Mouse (Mus musculus): ENCODE data around the gene Sipa1l3. TPM values are rescaled to one million over a fixed set of nuclear protein-coding genes. Genes with fewer than 3 reads are reported as not detected.

Gene Sipa1l3
- total RNA-seq, 2 experiments from 2014 or later: 122 to 125 TPM

GRCm38 (mm10) chr7:29417332-29418069, 100.9 kb downstream of the Sipa1l3 start:
- DNase-seq (ENCODE audit: low spot score in 2 of 2): no peak

GRCm38 (mm10) chr7:29416906-29417305, 101.5 kb downstream of the Sipa1l3 start:
- DNase-seq (ENCODE audit: low spot score in 2 of 2): no peak

- DNase-seq (ENCODE audit: low spot score in 2 of 2): no peak
These were observed 106.4 kb downstream of the Sipa1l3 start for GRCm38 (mm10) chr7:29411838-29412580.

- no peak for DNase-seq (ENCODE audit: low spot score in 2 of 2)
These were observed 107.1 kb downstream of the Sipa1l3 start for GRCm38 (mm10) chr7:29411216-29411816.

- DNase-seq (ENCODE audit: low spot score in 2 of 2): no peak
These were observed 108.0 kb downstream of the Sipa1l3 start for GRCm38 (mm10) chr7:29410402-29410801.

- DNase-seq (ENCODE audit: low spot score in 2 of 2): no peak
These were observed 111.6 kb downstream of the Sipa1l3 start for GRCm38 (mm10) chr7:29406855-29407254.

- DNase-seq (ENCODE audit: low spot score in 2 of 2): no peak
These were observed 114.3 kb downstream of the Sipa1l3 start for GRCm38 (mm10) chr7:29404126-29404525.

GRCm38 (mm10) chr7:29402015-29402414, 116.4 kb downstream of the Sipa1l3 start:
- DNase-seq (ENCODE audit: low spot score in 2 of 2): no peak

- DNase-seq (ENCODE audit: low spot score in 2 of 2): no peak
These were observed 118.0 kb downstream of the Sipa1l3 start for GRCm38 (mm10) chr7:29400451-29400850.

- no peak for DNase-seq (ENCODE audit: low spot score in 2 of 2)
These were observed 119.4 kb downstream of the Sipa1l3 start for GRCm38 (mm10) chr7:29399056-29399455.

- DNase-seq (ENCODE audit: low spot score in 2 of 2): peak in 1 of 2 experiments; percentile 45
These were observed 121.0 kb downstream of the Sipa1l3 start for GRCm38 (mm10) chr7:29397486-29397885.

- DNase-seq (ENCODE audit: low spot score in 2 of 2): no peak
These were observed 121.5 kb downstream of the Sipa1l3 start for GRCm38 (mm10) chr7:29396943-29397340.

GRCm38 (mm10) chr7:29396216-29396942, 122.1 kb downstream of the Sipa1l3 start:
- DNase-seq (ENCODE audit: low spot score in 2 of 2): no peak

GRCm38 (mm10) chr7:29395179-29395578, 123.3 kb downstream of the Sipa1l3 start:
- no peak for DNase-seq (ENCODE audit: low spot score in 2 of 2)

- DNase-seq (ENCODE audit: low spot score in 2 of 2): peak; percentile 49 to 57
These were observed 125.1 kb downstream of the Sipa1l3 start for GRCm38 (mm10) chr7:29393292-29393691.

- DNase-seq (ENCODE audit: low spot score in 2 of 2): no peak
These were observed 125.6 kb downstream of the Sipa1l3 start for GRCm38 (mm10) chr7:29392805-29393204.

GRCm38 (mm10) chr7:29391761-29392512, 126.5 kb downstream of the Sipa1l3 start:
- DNase-seq (ENCODE audit: low spot score in 2 of 2): peak; percentile 58 to 61

- no peak for DNase-seq (ENCODE audit: low spot score in 2 of 2)
These were observed 127.2 kb downstream of the Sipa1l3 start for GRCm38 (mm10) chr7:29391112-29391760.

GRCm38 (mm10) chr7:29390234-29390633, 128.2 kb downstream of the Sipa1l3 start:
- peak in 1 of 2 experiments; percentile 43 for DNase-seq (ENCODE audit: low spot score in 2 of 2)

- peak; percentile 64 to 67 for DNase-seq (ENCODE audit: low spot score in 2 of 2)
These were observed 130.8 kb downstream of the Sipa1l3 start for GRCm38 (mm10) chr7:29387524-29388068.

Measured in layer of hippocampus, postnatal 10 days (tissue).